Mouse (Mus musculus): ENCODE data around the gene Igf2. TPM values are rescaled to one million over a fixed set of nuclear protein-coding genes. Genes with fewer than 3 reads are reported as not detected.

Gene Igf2
- polyA plus RNA-seq, 1 experiment from 2014 or later, result 337 TPM

DNA sequence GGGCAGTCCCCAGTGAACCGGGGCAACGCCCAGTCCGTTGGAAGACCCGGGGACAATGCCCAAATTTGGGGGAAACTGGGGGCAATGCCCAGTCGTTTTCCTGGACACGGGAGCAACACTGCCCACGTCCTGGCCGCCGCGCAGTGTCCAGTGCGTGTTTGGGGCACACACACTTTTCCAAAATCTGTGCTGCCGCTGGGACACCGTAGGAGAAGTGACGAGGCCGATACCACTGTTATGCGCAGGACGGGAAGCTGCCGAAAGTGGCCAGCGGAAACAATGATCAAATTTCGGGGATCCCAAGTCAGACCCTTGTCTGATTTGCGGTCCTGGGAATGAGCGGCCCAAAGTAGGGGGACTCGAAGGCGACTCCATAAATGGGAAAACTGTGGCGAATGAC lies 5.6 kb downstream of the Igf2 start:
- ATAC-seq (replicated peaks; ENCODE audit: low FRiP score, low read depth) (no peak), DNase-seq (ENCODE audit: low spot score) (no peak)
- Histone ChIP-seq H3K9ac (ENCODE audit: low read depth, low read length) (peak overlapping the region; percentile 51; the same call in 1 of the 2 replicates), H3K9me3 (replicated peaks; ENCODE audit: low read length) (no peaks in the 10 kb centered on the region), H3K4me3 (replicated peaks; ENCODE audit: low read depth, low read length) (peak overlapping the region; percentile 51), H3K36me3 (ENCODE audit: insufficient read depth, low read length) (no peaks in the 10 kb centered on the region), H3K27ac (peak overlapping the region; percentile 19; the same call in 1 of the 2 replicates), H3K4me2 (ENCODE audit: low read length) (peak overlapping the region; percentile 69), H3K4me1 (replicated peaks; ENCODE audit: insufficient read depth, low read length) (peaks cover 17% of the 10 kb centered on the region; the same call in 1 of the 2 replicates), H3K27me3 (ENCODE audit: insufficient read depth, low read length) (peaks cover 64% of the 10 kb centered on the region)
- 5% methylated on average over 25 of the region's 25 CpGs for WGBS
- no peak for TF ChIP-seq CTCF (IDR thresholded peaks at IDR 0.05; ENCODE audit: low read depth)

DNA sequence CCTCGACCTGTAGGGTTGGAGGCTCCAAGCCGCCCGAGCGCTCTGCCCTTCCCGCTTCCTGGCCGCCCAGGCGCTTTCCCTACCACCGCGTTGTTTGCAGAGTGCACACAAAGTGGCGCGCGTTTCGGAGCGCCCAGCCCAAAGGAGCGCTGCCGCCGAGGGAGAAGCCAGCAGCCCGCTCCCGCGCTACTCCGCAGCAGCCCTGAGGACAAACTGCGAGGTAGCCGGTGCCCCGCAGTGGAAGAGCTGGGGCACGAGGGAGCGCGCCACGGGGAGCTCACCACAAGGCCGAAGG lies 6.0 kb downstream of the Igf2 start:
- DNase-seq (ENCODE audit: low spot score) (peak; percentile 38), ATAC-seq (replicated peaks; ENCODE audit: low FRiP score, low read depth) (no peak)
- Histone ChIP-seq H3K9ac (ENCODE audit: low read depth, low read length) (peak overlapping the region; percentile 51; the same call in 1 of the 2 replicates), H3K4me2 (ENCODE audit: low read length) (peak overlapping the region; percentile 69), H3K9me3 (replicated peaks; ENCODE audit: low read length) (no peaks in the 10 kb centered on the region), H3K27me3 (ENCODE audit: insufficient read depth, low read length) (peaks cover 63% of the 10 kb centered on the region), H3K4me1 (replicated peaks; ENCODE audit: insufficient read depth, low read length) (peaks cover 17% of the 10 kb centered on the region; the same call in 1 of the 2 replicates), H3K27ac (peak overlapping the region; percentile 19; the same call in 1 of the 2 replicates), H3K36me3 (ENCODE audit: insufficient read depth, low read length) (no peaks in the 10 kb centered on the region), H3K4me3 (replicated peaks; ENCODE audit: low read depth, low read length) (peak overlapping the region; percentile 51)
- no peak for TF ChIP-seq CTCF (IDR thresholded peaks at IDR 0.05; ENCODE audit: low read depth)
- WGBS, result under 1% methylated on average over 29 of the region's 29 CpGs

DNA sequence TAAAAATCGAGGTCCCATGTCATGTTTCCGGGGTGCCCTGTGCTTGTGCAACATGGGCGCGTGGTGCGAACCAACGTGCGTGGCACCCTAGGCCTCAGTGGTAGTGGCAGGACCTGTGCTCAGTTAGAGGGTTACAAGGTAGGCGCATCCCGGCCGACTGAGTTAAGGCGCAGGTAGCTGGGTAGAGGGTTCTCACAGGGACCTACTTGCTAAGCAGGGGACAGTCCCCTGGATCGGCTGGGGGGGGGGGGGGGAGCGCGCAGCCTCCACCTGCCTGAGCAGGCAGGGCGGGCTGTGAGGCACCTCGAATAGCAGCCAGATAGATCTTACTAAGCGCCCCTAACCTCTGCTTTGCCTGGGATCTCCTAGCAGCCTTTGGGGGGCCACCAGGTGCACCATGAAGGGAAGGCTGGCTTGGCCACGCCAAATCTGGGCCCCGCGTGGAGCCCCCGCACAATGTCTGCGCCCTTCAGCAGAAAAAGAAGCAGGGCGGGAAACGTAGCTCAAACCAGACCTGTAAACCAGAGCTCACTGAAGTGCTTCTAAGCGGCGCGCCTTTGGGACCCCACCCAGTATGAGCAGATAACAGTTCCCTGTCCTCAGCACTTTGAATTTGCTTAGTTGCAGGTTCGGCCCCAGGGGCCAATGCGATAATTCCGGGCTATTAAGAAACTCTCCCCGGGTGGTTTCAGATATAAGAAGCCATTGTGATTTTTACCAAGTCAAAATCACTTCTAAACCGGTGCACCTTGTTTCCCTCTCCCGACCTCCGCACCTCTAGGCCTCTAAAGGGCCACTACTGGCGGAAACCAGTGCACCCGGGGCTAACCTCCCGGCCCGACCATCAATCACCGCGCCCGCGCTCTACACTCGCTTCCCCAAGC lies 6.6 kb downstream of the Igf2 start:
- ATAC-seq (replicated peaks; ENCODE audit: low FRiP score, low read depth), result no peak
- Histone ChIP-seq H3K27ac (peak overlapping the region; percentile 77), H3K4me1 (replicated peaks; ENCODE audit: insufficient read depth, low read length) (peaks cover 17% of the 10 kb centered on the region; the same call in 1 of the 2 replicates), H3K27me3 (ENCODE audit: insufficient read depth, low read length) (peaks cover 59% of the 10 kb centered on the region), H3K36me3 (ENCODE audit: insufficient read depth, low read length) (no peaks in the 10 kb centered on the region), H3K9ac (ENCODE audit: low read depth, low read length) (peak overlapping the region; percentile 65), H3K4me2 (ENCODE audit: low read length) (peak overlapping the region; percentile 69), H3K9me3 (replicated peaks; ENCODE audit: low read length) (no peaks in the 10 kb centered on the region), H3K4me3 (replicated peaks; ENCODE audit: low read depth, low read length) (peak overlapping the region; percentile 51)
- 2% methylated on average over 39 of the region's 43 CpGs for WGBS
- no peak for DNase-seq (ENCODE audit: low spot score)
- no peak for TF ChIP-seq CTCF (IDR thresholded peaks at IDR 0.05; ENCODE audit: low read depth)

DNA sequence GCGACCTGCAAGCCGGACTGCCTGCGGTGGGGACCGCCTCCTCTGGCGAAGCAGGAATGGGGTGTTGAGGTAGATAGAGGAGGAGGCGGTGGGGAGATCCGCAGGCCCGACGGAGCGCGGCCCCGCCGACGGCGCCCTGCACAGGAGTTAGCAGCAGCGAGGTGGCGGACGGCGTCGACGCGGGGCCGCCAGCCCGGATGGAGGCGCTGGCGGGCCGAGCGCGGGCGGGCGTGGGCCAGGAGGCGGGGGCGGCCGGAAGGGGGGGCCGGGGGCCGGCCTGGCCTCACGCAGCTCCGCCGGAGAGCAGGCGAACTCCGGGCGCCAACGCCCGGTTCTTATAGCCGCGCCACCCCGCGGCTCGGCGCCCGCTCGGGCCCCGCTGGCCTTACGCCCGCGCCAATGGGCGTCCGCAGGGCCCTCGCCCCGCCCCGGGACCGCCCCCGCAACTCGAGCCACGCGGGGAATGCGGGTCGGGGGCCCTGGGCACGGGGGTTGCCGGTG lies 7.4 kb downstream of the Igf2 start:
- Histone ChIP-seq H3K4me1 (replicated peaks; ENCODE audit: insufficient read depth, low read length) (peaks cover 16% of the 10 kb centered on the region; the same call in 1 of the 2 replicates), H3K27ac (peak overlapping the region; percentile 77), H3K4me3 (replicated peaks; ENCODE audit: low read depth, low read length) (peak overlapping the region; percentile 51), H3K27me3 (ENCODE audit: insufficient read depth, low read length) (peaks cover 58% of the 10 kb centered on the region), H3K9me3 (replicated peaks; ENCODE audit: low read length) (no peaks in the 10 kb centered on the region), H3K9ac (ENCODE audit: low read depth, low read length) (peak overlapping the region; percentile 65), H3K4me2 (ENCODE audit: low read length) (peak overlapping the region; percentile 69), H3K36me3 (ENCODE audit: insufficient read depth, low read length) (no peaks in the 10 kb centered on the region)
- DNase-seq (ENCODE audit: low spot score) (peak; percentile 59), ATAC-seq (replicated peaks; ENCODE audit: low FRiP score, low read depth) (peak; percentile 41)
- TF ChIP-seq CTCF (IDR thresholded peaks at IDR 0.05; ENCODE audit: low read depth), result peak; percentile 17; the same call in 1 of the 2 replicates
- WGBS, result under 1% methylated on average over 51 of the region's 70 CpGs

DNA sequence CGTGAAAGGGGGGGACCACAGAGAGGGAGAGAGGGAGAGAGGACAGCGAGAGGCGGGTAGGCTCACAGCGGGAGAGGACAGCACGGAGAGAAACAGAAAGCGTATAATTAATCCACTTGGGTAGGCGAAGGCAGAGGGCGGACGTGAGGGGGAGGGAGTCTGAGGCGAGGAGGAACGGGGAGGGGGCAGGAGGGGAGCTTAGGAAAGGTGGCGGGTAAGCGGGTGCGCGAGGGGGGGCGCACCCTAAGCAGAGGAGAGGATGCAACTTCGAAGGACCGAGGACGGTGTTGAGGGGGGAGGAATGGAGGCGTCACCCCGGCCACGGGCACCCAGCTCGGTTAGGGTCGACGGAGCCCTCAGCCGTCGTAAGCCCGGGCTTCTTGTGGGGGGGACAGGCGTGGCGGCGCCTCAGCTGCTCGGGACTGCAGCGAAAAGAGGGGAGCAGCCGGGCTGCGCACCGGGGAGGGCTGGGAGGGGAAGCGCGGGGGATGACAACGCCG lies 7.9 kb downstream of the Igf2 start:
- ATAC-seq (replicated peaks; ENCODE audit: low FRiP score, low read depth) (peak; percentile 21), DNase-seq (ENCODE audit: low spot score) (peak; percentile 76)
- Histone ChIP-seq H3K27me3 (ENCODE audit: insufficient read depth, low read length) (peaks cover 59% of the 10 kb centered on the region), H3K4me3 (replicated peaks; ENCODE audit: low read depth, low read length) (peak overlapping the region; percentile 51), H3K4me1 (replicated peaks; ENCODE audit: insufficient read depth, low read length) (peaks cover 11% of the 10 kb centered on the region; the same call in 1 of the 2 replicates), H3K9ac (ENCODE audit: low read depth, low read length) (peak overlapping the region; percentile 65), H3K36me3 (ENCODE audit: insufficient read depth, low read length) (no peaks in the 10 kb centered on the region), H3K27ac (peak overlapping the region; percentile 77), H3K4me2 (ENCODE audit: low read length) (peak overlapping the region; percentile 69), H3K9me3 (replicated peaks; ENCODE audit: low read length) (no peaks in the 10 kb centered on the region)
- no peak; the same call in 1 of the 2 replicates for TF ChIP-seq CTCF (IDR thresholded peaks at IDR 0.05; ENCODE audit: low read depth)
- 2% methylated on average over 37 of the region's 40 CpGs for WGBS

DNA sequence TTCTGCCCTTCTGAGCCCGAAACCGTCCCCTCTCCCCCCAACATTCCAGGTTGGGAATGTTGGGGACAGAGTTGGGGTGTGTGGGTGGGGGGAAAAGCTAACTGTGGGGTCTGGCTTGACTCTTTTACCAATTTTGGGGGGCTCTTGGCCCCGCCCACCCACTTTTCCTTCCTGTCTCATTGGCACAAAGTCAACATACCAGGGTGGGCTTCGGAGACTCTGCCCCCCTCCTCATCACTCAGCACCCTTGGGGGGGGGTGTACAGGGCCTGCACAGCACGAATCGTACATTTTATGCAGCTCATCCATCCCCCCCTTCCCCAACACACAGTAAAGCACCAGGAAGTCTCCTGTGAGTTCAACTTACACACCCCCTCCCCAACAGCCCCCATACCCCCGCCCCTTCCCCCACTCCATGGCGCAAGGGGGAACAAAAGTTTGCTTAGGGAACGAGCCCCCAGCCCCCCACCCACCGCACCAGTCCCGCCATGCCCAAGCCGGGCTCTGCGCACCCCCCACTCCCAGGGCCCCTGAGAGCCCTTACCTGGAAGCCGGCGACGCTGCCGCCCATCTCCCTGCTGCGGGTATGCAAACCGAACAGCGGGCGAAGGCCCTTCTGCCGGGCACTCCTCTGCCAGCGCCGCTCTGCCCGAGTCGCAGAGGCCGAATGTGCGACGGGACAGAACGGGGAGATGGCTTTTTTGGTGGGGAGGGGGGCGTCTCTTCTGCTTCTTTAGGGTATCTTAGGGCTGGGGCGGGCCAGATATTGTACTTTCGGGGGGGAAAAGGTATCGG lies 8.6 kb downstream of the Igf2 start:
- ATAC-seq (replicated peaks; ENCODE audit: low FRiP score, low read depth), result no peak
- no peak for TF ChIP-seq CTCF (IDR thresholded peaks at IDR 0.05; ENCODE audit: low read depth)
- H3K4me2 ChIP-seq (ENCODE audit: low read length), result peak overlapping the region; percentile 69
- no peaks in the 10 kb centered on the region for H3K36me3 ChIP-seq (ENCODE audit: insufficient read depth, low read length)
- peaks cover 10% of the 10 kb centered on the region; the same call in 1 of the 2 replicates for H3K4me1 ChIP-seq (replicated peaks; ENCODE audit: insufficient read depth, low read length)
- WGBS, result under 1% methylated on average over 32 of the region's 34 CpGs
- H3K9me3 ChIP-seq (replicated peaks; ENCODE audit: low read length), result no peaks in the 10 kb centered on the region
- H3K27me3 ChIP-seq (ENCODE audit: insufficient read depth, low read length), result peaks cover 59% of the 10 kb centered on the region
- peak overlapping the region; percentile 51 for H3K4me3 ChIP-seq (replicated peaks; ENCODE audit: low read depth, low read length)
- DNase-seq (ENCODE audit: low spot score), result no peak
- H3K27ac ChIP-seq, result peak overlapping the region; percentile 77
- H3K9ac ChIP-seq (ENCODE audit: low read depth, low read length), result peak overlapping the region; percentile 65
